Mouse (Mus musculus) gastrocnemius, adult 2 months (tissue): Measurements from ENCODE around the gene Amigo2. TPM values are rescaled to one million over a fixed set of nuclear protein-coding genes. Genes with fewer than 3 reads are reported as not detected.

Experiments
- DNase-seq: peaks from one replicate; pipeline ENCODE4 v3.0.0; 2022
- H3K27ac ChIP-seq: fragments of 200-600 bp; 2 replicates; pipeline ENCODE4 v1.8.1; 2022; ENCODE audit warnings: mild to moderate bottlenecking
- H3K4me3 ChIP-seq: fragments of 200-600 bp; 2 replicates; pipeline ENCODE4 v1.8.1; 2022; ENCODE audit warnings: mild to moderate bottlenecking, moderate library complexity
- CTCF ChIP-seq: fragments of 200-600 bp; IDR thresholded peaks from 2 replicates; pipeline ENCODE4 v1.8.1; 2022; ENCODE audit warnings: antibody characterized with exemption, mild to moderate bottlenecking, moderate library complexity
- intact Hi-C: fragments of 180-260 bp; cut with DNase I; formaldehyde crosslinking; loops from one replicate; pipeline ENCODE4 v1.15.1; 2025
- total RNA-seq, 2 experiments: library from RNA; stranded (reverse); gene quantifications; 2 replicates each; pipeline ENCODE4 v1.2.3; 2021

Amigo2 gene
- total RNA-seq, 2 experiments from 2014 or later = 2.3 TPM

DNA sequence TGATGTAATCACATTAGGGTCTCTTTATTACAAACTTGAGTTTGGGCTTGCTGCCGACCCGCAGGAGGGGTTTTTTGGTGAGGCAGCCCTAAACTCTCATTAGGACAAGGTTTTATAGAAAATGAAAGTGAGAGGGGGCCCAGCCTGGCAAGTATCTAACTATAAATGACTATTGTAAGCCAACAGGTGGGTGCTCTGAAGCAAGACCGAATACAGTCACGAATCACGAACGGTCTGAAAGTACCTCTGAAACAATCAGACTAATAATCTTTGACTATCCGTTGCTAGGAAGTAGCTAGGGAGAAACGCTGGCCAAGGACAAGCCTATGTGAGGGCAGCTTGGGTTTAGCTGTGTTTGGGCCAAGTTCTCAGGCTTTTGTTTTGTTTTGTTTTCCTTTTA, 12.2 kb upstream of the Amigo2 start:
- no peak overlapping the region for H3K4me3 ChIP-seq
- no peak for TF ChIP-seq CTCF
- H3K27ac ChIP-seq = no peak overlapping the region
- intact Hi-C loops = no loop called here
- DNase-seq = no peak

DNA sequence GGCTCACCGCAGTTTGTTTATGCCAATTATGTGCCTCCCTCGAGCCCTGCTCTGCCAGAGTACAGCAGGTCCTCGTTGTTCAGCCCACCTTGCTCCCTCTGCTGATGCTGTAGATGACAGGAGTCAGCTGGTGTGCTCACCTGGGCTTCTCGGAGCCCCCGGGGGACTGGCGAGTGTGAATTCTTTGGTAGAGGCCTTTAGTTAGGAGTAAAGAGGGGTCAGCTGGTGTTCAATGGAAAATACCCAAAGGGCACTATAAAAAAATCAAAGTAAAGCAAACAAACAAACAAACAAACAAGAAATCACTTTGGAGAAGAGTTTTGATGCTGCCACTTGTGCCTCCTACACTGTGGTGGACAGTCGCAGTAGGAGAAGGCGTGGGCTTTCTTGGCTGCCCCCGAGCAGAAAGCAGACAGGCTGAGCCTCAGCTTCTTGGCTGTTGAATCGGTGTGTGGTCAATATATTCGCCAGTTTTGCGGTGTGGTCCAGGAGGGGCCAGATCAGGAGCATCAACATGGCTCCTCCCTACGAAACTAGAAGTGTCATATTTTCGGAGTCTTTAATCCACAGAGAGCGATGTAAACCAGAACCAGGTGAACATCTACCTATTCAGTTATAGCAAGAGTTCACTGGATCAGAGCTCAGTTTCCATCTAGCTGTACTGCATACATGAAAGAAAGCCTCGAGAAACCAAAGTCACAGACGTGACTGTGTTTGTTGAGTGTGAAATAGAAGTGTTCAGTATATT, 11.6 kb upstream of the Amigo2 start:
- no peak for DNase-seq
- Histone ChIP-seq H3K27ac (no peak overlapping the region), H3K4me3 (no peak overlapping the region)
- no peak for TF ChIP-seq CTCF
- intact Hi-C loops = no loop called here

DNA sequence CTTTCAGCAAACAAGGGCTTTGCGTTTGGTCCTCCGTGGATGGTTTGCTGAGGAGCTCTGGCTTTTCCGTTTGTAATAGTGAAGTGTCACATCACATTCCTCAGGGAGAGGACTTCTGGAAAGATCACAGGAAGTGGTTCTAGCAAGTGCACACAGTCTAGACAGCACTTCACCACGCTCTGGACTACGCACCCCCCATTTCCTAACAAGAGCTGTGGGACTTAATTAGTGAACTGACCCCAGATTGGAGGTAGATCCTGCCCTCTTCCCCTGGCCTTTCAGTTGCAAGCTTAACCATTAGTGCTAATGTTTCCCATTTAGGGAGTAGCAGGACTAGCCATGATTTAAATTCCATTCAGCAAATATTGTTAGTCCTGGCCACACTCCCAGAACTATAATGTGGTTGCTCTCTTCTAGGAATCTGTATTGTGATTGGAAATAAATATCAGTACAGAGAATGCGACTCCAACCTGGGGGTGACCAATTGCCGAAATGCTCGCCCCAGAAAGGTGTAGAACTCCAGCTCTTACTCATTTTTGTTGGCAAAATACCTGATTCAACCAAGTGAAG, 10.2 kb upstream of the Amigo2 start:
- Histone ChIP-seq H3K27ac (peak overlapping the region; percentile 32), H3K4me3 (0 out of 2 replicates have a peak overlapping the region, but pooled peaks have one; percentile 3)
- no peak for DNase-seq
- no peak for TF ChIP-seq CTCF
- intact Hi-C loops = no loop called here

DNA sequence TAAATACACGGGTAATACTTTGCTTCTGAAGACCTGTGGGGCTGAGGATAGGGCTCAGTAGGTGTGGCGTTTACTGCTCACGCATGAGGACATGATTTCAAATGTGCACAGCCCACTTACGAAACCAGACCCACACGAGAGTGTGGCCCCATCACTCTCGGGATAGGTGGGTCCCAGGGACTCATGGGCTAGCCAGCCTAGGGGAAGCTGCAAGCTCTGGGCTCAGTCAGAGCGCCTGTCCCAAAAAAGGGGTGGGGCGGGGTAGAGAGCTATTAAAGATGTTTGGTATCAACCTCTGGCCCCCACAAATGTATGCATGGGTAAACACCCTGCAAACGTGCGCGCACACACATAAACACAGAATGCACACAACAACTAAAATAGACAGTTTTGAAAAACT, 9.3 kb upstream of the Amigo2 start:
- no peak for DNase-seq
- intact Hi-C loops = no loop called here
- Histone ChIP-seq H3K27ac (no peak overlapping the region), H3K4me3 (no peak overlapping the region)
- TF ChIP-seq CTCF = no peak

DNA sequence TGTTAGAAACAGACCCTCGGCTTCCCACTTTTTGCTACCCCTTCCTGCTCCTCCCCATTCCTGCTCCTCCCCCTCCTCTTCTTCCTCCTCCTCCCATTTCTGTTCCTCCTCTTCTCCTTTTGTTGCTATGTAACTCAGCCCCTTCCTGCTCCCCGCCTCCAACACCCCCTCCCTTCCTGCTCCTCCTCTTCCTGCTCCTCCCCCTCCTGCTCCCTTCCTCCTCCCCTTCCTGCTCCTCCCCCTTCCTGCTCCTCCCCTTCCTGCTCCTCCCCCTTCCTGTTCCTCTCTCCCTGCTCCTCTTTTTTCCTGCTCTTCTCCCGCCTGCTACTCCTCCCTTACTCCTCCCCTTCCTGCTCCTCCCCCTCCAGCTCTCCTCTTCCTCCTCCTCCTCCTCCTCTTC, 8.7 kb upstream of the Amigo2 start:
- intact Hi-C loops = no loop called here
- H3K4me3 ChIP-seq = no peak overlapping the region
- no peak for TF ChIP-seq CTCF
- no peak for DNase-seq
- no peak overlapping the region for H3K27ac ChIP-seq

DNA sequence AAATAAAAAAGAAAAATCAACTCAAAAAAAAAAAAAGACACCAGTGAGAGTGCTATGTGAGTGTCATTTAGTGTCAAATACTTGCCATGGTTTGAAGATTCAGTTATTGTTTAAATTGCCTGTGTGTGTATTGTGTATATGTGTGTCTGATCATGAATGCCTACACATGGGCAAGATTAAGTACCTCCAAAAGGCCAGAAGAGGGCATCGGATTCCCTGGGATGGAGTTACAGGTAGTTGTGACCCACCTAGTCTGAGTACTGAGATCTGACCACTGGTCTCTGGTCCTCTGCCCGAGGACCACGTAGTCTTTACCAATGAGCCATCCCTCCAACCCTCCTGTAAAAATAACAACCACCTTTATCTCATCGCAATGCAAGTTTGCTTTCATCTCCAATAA, 7.3 kb upstream of the Amigo2 start:
- TF ChIP-seq CTCF = no peak; the same call in 1 of the 2 replicates
- DNase-seq = no peak
- no peak overlapping the region for H3K4me3 ChIP-seq
- intact Hi-C loops = no loop called here
- no peak overlapping the region for H3K27ac ChIP-seq

DNA sequence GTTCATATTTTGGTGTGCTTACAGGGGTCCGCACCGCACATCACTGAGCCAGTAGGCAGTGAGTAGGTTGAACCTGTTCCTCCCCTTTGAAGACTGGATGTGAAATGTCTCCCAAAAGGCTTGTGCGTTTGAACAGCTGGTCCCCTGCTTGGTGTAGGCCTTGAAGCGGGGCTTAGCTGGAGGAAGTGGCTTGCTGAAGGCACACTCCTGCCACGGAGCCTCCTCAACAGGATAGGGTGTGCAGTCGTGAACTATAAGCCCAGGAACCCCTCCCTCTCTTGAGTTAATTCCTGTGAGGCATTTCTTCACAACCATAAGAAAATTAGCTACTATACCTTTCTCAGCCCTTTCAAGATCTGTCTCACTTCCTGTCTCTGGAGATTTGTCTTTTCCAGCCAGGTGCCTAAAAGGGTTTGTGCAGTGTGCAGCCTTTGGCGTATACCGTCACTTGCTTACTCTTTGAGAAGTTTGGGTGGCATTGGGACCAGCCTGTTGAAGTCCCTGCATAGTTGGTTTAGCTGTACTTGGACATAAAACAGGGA, 5.5 kb upstream of the Amigo2 start:
- no peak for TF ChIP-seq CTCF
- Histone ChIP-seq H3K27ac (no peak overlapping the region), H3K4me3 (no peak overlapping the region)
- no peak for DNase-seq
- intact Hi-C loops = no loop called here

DNA sequence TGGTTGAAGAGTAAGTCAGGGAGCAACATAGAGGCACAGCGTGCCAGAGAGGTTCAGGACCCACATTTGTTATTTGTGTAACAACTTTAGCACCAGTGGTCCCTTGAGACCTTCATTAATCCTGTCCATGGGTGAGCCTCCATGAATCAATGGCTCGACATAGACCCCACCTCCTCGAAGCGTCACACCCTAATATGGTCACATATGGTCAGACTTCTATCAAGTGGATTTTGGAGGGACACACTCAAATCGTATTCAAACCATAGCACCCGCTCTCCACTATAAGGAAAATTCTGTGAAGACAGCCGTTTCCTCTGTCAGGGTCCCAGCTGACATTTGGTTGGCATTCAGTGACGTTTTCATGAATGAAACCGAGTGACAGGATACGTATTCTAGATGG, 2.2 kb upstream of the Amigo2 start:
- TF ChIP-seq CTCF = no peak
- no peak overlapping the region for H3K4me3 ChIP-seq
- no peak overlapping the region for H3K27ac ChIP-seq
- intact Hi-C loops = loop anchor here (10.0 kb wide), 1 partner anchor 415 kb away; no protein-coding TSS in a partner anchor
- DNase-seq = no peak

DNA sequence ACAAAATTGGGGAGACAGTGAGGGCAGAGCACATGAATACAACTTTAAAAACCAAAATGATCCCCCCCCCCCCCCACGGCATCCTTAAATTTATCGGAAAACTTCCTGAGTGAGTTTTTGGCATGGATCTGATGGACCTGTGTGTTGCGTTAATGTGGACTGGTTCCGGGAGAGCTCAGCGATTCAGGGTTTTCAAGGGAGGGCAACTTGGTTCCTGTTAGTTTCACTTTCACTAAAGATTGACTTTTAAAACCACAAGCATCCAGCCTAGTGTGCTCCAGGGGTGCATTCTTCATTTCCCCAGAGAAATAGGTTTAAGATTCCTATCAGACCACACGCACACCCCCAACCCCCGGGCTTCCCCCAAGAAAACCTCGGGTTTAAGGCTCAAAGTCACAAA, 1.2 kb upstream of the Amigo2 start:
- intact Hi-C loops = loop anchor here (10.0 kb wide), 1 partner anchor 417 kb away; no protein-coding TSS in a partner anchor
- no peak for TF ChIP-seq CTCF
- H3K27ac ChIP-seq = peak overlapping the region; percentile 91

DNA sequence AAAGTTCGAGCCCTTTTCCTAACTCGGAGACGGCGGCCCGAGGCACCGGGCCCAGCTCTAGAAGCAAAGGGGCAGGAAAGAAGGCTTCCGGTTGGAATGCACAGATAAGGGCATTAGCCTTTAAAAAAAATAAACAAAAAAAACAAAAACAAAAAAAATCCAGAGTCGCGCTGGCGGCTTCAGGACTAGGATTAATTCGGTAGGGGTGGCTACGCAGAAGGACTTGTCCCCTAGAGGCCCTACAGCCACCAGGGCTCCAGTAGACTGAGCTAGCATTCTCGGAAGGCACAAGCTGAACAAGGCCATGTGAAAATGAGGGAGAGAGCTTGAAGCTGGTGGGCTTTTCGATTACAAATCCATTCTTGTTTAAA, 689 bp upstream of the Amigo2 start:
- peak overlapping the region; percentile 94 for H3K4me3 ChIP-seq
- 0 out of 2 replicates have a peak, but pooled peaks have one; percentile 6 for TF ChIP-seq CTCF
- intact Hi-C loops = loop anchor here (10.0 kb wide), 1 partner anchor 417 kb away; no protein-coding TSS in a partner anchor
- H3K27ac ChIP-seq = peak overlapping the region; percentile 91
- DNase-seq = no peak

More for the DNA sequence above, 1.2 kb upstream of the Amigo2 start:
- H3K4me3 ChIP-seq = peak overlapping the region; percentile 94
- DNase-seq = no peak

DNA sequence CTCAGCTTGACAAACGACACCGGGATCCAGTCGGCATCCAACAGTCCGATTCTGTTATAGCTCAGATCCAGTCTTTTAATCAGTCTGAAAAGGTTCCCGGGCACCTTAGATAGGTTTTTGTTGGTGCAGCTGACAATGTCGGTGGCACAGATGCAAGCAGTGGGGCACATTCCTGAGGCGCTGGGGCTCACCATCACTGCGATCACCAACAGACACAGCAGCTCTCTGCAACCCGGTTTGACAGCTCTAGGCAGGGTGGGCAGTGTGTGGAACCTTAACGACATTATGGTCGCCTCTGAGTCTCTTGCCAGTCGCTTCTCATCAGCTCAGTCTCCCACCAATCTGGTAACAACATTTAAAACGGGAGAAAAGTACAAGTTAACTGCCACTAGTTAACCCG, 831 bp downstream of the Amigo2 start:
- DNase-seq = no peak
- peak overlapping the region; percentile 94 for H3K4me3 ChIP-seq
- no peak for TF ChIP-seq CTCF
- peak overlapping the region; percentile 86; the same call in 1 of the 2 replicates for H3K27ac ChIP-seq
- intact Hi-C loops = loop anchor here (10.0 kb wide), 1 partner anchor 419 kb away; no protein-coding TSS in a partner anchor

DNA sequence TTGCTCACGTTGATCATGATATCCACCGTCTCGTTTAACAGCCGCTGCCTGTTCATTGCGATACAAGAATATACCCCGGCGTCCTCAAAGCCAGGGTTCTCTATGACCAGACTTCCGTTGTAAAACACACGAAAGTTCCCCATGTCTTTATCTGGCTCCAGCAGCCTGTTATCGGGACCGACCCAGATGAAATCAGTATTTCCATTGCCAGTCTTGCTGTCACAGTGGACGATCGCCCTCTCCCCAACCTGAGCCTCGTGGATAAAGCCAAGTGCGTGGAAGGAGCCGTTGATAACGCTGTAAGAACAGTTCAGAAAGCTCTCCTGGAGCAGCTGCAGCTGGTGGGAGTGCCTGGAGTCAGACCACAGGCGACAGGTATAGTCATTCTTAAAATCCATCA, 1.7 kb downstream of the Amigo2 start:
- H3K27ac ChIP-seq = no peak overlapping the region
- TF ChIP-seq CTCF = no peak
- DNase-seq = no peak
- intact Hi-C loops = loop anchor here (10.0 kb wide), 1 partner anchor 419 kb away; no protein-coding TSS in a partner anchor
- H3K4me3 ChIP-seq = peak overlapping the region; percentile 94

DNA sequence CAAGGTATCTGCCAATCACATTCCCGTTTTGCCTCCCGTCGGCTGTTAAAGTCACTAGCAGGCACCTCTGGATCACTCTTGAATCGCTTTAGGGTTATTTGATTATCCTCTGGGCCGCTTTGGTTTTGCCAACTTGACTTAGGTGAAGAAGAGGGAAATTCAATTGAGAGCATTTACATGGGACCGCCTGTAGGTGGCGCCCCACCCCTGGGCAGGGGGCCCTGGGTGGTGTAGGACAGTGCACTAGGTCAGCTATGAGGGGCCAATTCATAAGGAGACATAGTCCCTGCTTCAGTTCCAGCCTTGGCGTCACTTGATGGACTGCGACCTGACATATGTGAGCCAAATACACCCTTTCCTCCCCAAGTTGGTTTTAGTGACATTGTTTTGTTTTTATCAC, 10.1 kb downstream of the Amigo2 start:
- DNase-seq = peak; percentile 61
- TF ChIP-seq CTCF = peak; percentile 90
- intact Hi-C loops = no loop called here
- Histone ChIP-seq H3K27ac (no peak overlapping the region), H3K4me3 (no peak overlapping the region)
